Mouse (Mus musculus): ENCODE results near the gene Manbal. TPM values are rescaled to one million over a fixed set of nuclear protein-coding genes. Genes with fewer than 3 reads are reported as not detected.

Manbal gene
- polyA plus RNA-seq, 1 experiment from 2014 or later, result 83.7 TPM

DNA sequence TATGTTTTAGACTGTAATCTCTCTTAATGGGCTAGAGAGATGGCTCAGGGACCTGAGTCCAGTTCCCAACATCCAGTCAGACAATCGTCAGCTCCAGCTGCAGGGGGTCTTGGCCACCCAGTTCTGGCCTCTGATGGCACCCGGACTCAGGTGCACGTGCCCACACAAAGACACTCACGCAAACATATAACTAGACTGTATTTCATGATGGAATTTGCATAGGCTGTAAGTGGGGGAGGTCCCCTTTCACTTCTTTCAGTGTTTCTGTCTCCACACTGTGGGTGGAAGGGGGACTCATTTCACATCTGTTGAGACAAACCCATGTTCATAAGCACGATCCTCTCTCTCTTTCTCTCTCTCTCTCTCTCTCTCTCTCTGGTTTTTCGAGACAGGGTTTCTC, 33.1 kb downstream of the Manbal start:
- Histone ChIP-seq H3K36me3 (ENCODE audit: insufficient read depth, low read length) (peaks cover 20% of the 10 kb centered on the region), H3K27ac (ENCODE audit: low read length) (no peak overlapping the region), H3K9ac (replicated peaks; ENCODE audit: low read length) (no peak overlapping the region), H3K9me3 (ENCODE audit: low read length) (peaks cover 7% of the 10 kb centered on the region), H3K4me3 (ENCODE audit: low read length) (no peak overlapping the region), H3K27me3 (ENCODE audit: insufficient read depth, low read length) (no peaks in the 10 kb centered on the region), H3K4me1 (ENCODE audit: insufficient read depth, low read length) (no peaks in the 10 kb centered on the region), H3K4me2 (replicated peaks; ENCODE audit: low read depth, low read length) (no peak overlapping the region)
- 86% methylated on average over 6 of the region's 6 CpGs for WGBS
- no peak for ATAC-seq (ENCODE audit: low FRiP score, low TSS enrichment)

DNA sequence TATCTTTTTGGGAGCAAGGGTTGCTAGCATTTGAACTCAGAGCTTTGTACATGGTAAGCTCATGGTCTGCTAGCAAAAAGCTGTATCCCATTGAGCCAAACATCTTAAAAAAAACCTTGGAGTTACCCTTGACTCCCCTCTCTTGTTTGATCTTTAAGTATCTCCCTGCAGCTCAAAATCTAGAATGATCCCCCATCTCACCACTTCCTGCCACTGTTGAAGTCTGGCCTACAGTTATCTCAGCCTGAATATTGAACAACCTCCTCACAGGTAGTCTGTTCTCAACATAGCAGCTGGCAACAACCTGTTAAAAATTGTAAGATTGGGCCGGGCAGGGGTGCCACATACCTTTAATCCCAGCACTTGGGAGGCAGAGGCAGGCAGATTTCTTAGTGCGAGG, 33.9 kb downstream of the Manbal start:
- H3K4me2 ChIP-seq (replicated peaks; ENCODE audit: low read depth, low read length), result no peak overlapping the region
- H3K9me3 ChIP-seq (ENCODE audit: low read length), result peaks cover 7% of the 10 kb centered on the region
- H3K4me1 ChIP-seq (ENCODE audit: insufficient read depth, low read length), result no peaks in the 10 kb centered on the region
- H3K36me3 ChIP-seq (ENCODE audit: insufficient read depth, low read length), result peaks cover 17% of the 10 kb centered on the region
- H3K9ac ChIP-seq (replicated peaks; ENCODE audit: low read length), result no peak overlapping the region
- H3K27me3 ChIP-seq (ENCODE audit: insufficient read depth, low read length), result no peaks in the 10 kb centered on the region
- H3K4me3 ChIP-seq (ENCODE audit: low read length), result no peak overlapping the region
- WGBS, result 95% methylated on average over 2 of the region's 2 CpGs
- ATAC-seq (ENCODE audit: low FRiP score, low TSS enrichment), result no peak
- H3K27ac ChIP-seq (ENCODE audit: low read length), result no peak overlapping the region

DNA sequence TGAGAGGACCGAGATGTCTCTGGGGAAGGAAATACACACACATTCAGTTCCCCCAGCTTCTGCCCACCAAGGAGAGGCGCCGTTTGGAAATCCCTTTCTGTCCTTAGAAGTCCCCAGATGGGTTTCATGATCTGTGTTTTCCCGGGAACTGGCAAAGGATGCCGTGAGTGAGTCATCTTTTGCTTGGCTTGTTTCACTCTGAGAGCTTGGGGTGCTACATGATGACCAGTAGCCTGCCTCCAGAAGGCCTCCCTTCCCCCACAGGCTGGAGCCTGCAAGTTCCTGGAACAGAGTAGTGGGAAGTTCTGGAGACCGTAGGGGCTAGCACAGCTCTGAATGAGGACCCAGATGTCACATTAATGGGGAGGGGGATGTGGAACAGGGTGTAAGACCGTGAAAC, 40.2 kb downstream of the Manbal start:
- ATAC-seq (ENCODE audit: low FRiP score, low TSS enrichment), result no peak
- WGBS, result 81% methylated on average over 7 of the region's 7 CpGs
- H3K9me3 ChIP-seq (ENCODE audit: low read length), result no peaks in the 10 kb centered on the region
- no peak overlapping the region for H3K4me2 ChIP-seq (replicated peaks; ENCODE audit: low read depth, low read length)
- H3K4me3 ChIP-seq (ENCODE audit: low read length), result no peak overlapping the region
- H3K27me3 ChIP-seq (ENCODE audit: insufficient read depth, low read length), result no peaks in the 10 kb centered on the region
- peaks cover 6% of the 10 kb centered on the region; the same call in 1 of the 2 replicates for H3K4me1 ChIP-seq (ENCODE audit: insufficient read depth, low read length)
- H3K27ac ChIP-seq (ENCODE audit: low read length), result no peak overlapping the region
- H3K9ac ChIP-seq (replicated peaks; ENCODE audit: low read length), result no peak overlapping the region
- no peaks in the 10 kb centered on the region for H3K36me3 ChIP-seq (ENCODE audit: insufficient read depth, low read length)

DNA sequence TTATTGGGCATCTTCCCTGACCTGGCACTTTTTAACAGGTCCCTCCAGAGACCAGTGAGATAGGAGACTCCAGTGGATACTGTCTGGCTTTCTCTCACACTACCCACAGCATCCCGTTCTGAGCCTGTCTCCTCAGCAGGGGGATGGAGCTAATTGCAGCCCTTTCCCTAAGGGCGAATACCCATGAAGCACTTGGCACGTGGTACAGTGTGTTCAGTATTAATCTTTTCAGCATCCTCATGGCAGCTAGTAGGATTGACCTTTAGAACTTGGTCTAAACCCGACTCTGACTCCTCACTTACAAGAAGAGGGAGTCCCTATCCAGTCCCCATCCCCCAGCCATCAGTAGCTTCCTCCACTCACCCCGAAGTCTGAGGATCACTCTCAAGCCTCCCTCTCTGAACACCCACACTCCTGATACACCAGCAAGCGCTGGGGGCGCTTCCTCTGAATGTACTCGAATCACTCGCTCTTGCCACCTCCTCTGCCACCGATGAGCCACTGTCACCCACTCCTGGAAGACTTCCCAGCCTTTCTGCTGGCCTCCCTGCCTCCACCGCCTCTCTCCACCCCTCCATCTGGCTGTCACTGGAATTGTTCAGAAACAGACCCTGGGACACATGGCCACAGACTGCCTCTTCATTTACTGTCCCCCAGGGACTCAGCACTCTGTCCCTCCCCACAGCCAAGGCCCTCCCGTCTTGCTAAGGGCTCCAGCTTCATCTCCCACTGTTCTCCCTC, 42.6 kb downstream of the Manbal start:
- H3K27ac ChIP-seq (ENCODE audit: low read length), result no peak overlapping the region
- H3K9ac ChIP-seq (replicated peaks; ENCODE audit: low read length), result no peak overlapping the region
- no peak for ATAC-seq (ENCODE audit: low FRiP score, low TSS enrichment)
- H3K36me3 ChIP-seq (ENCODE audit: insufficient read depth, low read length), result no peaks in the 10 kb centered on the region
- no peak overlapping the region for H3K4me3 ChIP-seq (ENCODE audit: low read length)
- H3K9me3 ChIP-seq (ENCODE audit: low read length), result no peaks in the 10 kb centered on the region
- 64% methylated on average over 12 of the region's 12 CpGs for WGBS
- peaks cover 6% of the 10 kb centered on the region; the same call in 1 of the 2 replicates for H3K4me1 ChIP-seq (ENCODE audit: insufficient read depth, low read length)
- H3K4me2 ChIP-seq (replicated peaks; ENCODE audit: low read depth, low read length), result no peak overlapping the region
- no peaks in the 10 kb centered on the region for H3K27me3 ChIP-seq (ENCODE audit: insufficient read depth, low read length)

DNA sequence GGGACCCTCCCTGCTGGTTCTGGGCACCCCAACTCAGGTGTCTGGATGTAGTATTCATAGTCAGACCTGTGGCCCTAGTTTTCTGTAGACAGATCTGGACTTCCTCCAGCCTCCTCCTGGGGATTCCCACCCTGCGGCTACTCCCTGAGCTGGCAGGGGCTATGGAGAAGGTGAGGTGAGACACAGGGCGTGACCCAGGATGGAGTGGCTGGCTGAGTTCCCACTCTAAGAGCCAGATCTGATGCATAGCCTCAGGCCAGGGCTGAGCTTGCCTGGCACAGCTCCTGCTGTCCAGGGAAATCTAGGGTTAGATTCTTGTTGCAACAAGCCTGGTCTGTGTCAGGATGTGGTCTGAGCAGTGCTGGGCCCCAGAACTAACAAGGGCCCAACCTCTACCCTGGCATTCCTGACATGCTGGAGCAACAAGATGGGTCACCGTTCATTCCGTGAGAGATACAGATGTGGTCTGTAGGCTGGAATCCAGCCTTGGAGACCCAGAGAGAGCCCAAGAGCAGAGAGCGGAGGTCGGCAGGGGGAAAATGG, 43.8 kb downstream of the Manbal start:
- H3K4me2 ChIP-seq (replicated peaks; ENCODE audit: low read depth, low read length), result no peak overlapping the region
- H3K36me3 ChIP-seq (ENCODE audit: insufficient read depth, low read length), result no peaks in the 10 kb centered on the region
- no peaks in the 10 kb centered on the region for H3K9me3 ChIP-seq (ENCODE audit: low read length)
- no peak overlapping the region for H3K4me3 ChIP-seq (ENCODE audit: low read length)
- no peak overlapping the region for H3K9ac ChIP-seq (replicated peaks; ENCODE audit: low read length)
- WGBS, result 80% methylated on average over 6 of the region's 6 CpGs
- H3K27ac ChIP-seq (ENCODE audit: low read length), result no peak overlapping the region
- H3K27me3 ChIP-seq (ENCODE audit: insufficient read depth, low read length), result no peaks in the 10 kb centered on the region
- peaks cover 6% of the 10 kb centered on the region; the same call in 1 of the 2 replicates for H3K4me1 ChIP-seq (ENCODE audit: insufficient read depth, low read length)
- no peak for ATAC-seq (ENCODE audit: low FRiP score, low TSS enrichment)

DNA sequence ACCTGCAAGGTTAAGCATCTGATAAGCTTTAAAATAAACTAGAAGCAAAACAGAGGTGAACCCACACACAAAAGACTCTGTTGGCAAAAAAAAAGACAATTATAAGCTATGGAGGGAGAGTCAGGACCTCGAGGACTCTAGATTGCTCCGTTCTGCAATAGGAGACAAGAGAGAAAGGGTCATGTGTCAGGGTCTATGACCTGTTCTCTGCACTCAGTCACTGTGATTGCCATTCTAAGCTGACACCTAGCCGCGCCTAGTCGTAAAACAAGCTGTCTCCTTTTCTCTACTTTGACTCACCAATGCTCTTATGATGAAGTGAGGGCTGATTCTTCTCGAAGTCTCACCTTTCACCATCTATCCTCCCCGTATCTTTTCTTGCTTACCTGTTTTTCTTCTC, 45.1 kb downstream of the Manbal start:
- Histone ChIP-seq H3K36me3 (ENCODE audit: insufficient read depth, low read length) (no peaks in the 10 kb centered on the region), H3K27ac (ENCODE audit: low read length) (no peak overlapping the region), H3K4me2 (replicated peaks; ENCODE audit: low read depth, low read length) (no peak overlapping the region), H3K4me3 (ENCODE audit: low read length) (no peak overlapping the region), H3K4me1 (ENCODE audit: insufficient read depth, low read length) (peaks cover 6% of the 10 kb centered on the region; the same call in 1 of the 2 replicates), H3K9me3 (ENCODE audit: low read length) (no peaks in the 10 kb centered on the region), H3K9ac (replicated peaks; ENCODE audit: low read length) (no peak overlapping the region), H3K27me3 (ENCODE audit: insufficient read depth, low read length) (no peaks in the 10 kb centered on the region)
- 22% methylated on average over 7 of the region's 7 CpGs for WGBS
- ATAC-seq (ENCODE audit: low FRiP score, low TSS enrichment), result no peak

DNA sequence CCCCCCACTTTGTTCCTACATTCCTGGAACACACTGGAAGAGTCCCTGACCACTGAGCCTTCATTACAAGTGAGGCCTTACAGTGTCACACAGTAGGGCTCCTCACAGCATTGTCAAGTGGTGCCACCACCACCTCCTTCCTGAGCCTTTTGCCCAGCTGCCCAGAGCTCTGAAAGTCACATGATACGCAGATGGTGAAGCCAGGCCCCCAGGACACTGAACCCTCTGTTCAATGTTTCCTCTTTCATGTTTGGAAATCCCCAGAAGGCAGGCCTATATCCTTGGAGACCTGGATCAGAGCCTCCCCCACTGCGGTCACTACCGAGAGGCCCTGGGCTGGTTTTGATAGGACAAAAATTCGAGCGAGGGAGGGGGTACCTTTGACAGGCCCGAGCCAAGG, 49.8 kb downstream of the Manbal start:
- Histone ChIP-seq H3K9ac (replicated peaks; ENCODE audit: low read length) (no peak overlapping the region), H3K4me1 (ENCODE audit: insufficient read depth, low read length) (peaks cover 18% of the 10 kb centered on the region), H3K36me3 (ENCODE audit: insufficient read depth, low read length) (no peaks in the 10 kb centered on the region), H3K4me3 (ENCODE audit: low read length) (no peak overlapping the region), H3K9me3 (ENCODE audit: low read length) (no peaks in the 10 kb centered on the region), H3K27me3 (ENCODE audit: insufficient read depth, low read length) (no peaks in the 10 kb centered on the region), H3K27ac (ENCODE audit: low read length) (no peak overlapping the region), H3K4me2 (replicated peaks; ENCODE audit: low read depth, low read length) (no peak overlapping the region)
- WGBS, result 69% methylated on average over 6 of the region's 6 CpGs
- ATAC-seq (ENCODE audit: low FRiP score, low TSS enrichment), result no peak

DNA sequence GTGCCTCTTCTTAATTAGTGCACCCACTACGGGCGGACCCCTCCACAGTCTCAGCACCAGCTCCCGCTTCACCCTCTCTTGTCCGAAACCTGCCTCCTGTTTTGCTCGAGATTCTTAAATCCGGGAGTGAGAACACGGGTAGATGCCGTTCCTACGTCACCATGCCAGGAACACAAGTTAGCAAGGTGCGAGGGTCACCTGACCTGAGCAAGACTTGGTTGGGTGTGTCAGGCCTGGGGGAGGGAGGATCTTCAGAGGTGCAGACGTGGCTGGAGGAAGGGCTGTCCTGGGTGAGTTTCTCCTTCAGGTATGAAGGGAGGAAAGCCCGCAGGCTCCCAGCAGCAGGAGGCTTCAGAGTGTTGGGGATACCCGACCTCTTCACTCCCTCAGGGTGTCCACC, 50.8 kb downstream of the Manbal start, which contains the start of gene Src:
Gene Src, plus strand, starts transcription at position 239 of the 400 bp plus-strand sequence.
- WGBS, result 24% methylated on average over 13 of the region's 13 CpGs
- Histone ChIP-seq H3K27me3 (ENCODE audit: insufficient read depth, low read length) (no peaks in the 10 kb centered on the region), H3K9me3 (ENCODE audit: low read length) (no peaks in the 10 kb centered on the region), H3K27ac (ENCODE audit: low read length) (no peak within 1 kb of the TSS), H3K4me3 (ENCODE audit: low read length) (no peak within 1 kb of the TSS), H3K4me1 (ENCODE audit: insufficient read depth, low read length) (peaks cover 24% of the 10 kb centered on the region), H3K9ac (replicated peaks; ENCODE audit: low read length) (0 out of 2 replicates have a peak within 1 kb of the TSS, but pooled peaks have one; percentile 9), H3K4me2 (replicated peaks; ENCODE audit: low read depth, low read length) (no peak within 1 kb of the TSS), H3K36me3 (ENCODE audit: insufficient read depth, low read length) (no peaks in the 10 kb centered on the region)
- no peak for ATAC-seq (ENCODE audit: low FRiP score, low TSS enrichment)

DNA sequence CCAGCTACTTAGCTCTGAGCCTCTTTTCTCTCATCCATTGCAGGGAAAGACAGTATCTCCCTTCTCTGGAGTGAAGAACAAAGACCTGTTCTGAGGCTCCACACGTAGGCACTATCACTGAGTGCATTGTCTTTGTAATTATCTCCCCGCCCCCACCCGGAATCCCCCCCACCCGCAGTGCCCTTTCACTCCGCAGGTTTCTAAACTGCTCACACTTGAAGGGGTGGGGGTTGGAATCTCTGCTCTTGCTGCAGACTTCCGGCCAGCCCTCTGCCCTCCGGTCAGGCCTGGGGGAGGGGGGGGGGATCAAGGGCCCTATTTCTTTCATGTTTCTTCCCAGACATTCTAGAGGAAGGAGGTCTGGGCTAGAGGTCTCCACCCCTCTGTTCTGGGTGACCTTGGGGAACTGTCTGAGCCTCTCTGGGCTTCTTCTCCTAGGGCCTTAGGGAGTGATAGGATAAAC, 51.2 kb downstream of the Manbal start:
- ATAC-seq (ENCODE audit: low FRiP score, low TSS enrichment), result no peak
- no peak overlapping the region for H3K27ac ChIP-seq (ENCODE audit: low read length)
- WGBS, result 3% methylated on average over 7 of the region's 7 CpGs
- H3K36me3 ChIP-seq (ENCODE audit: insufficient read depth, low read length), result no peaks in the 10 kb centered on the region
- peaks cover 29% of the 10 kb centered on the region for H3K4me1 ChIP-seq (ENCODE audit: insufficient read depth, low read length)
- H3K27me3 ChIP-seq (ENCODE audit: insufficient read depth, low read length), result no peaks in the 10 kb centered on the region
- H3K4me2 ChIP-seq (replicated peaks; ENCODE audit: low read depth, low read length), result no peak overlapping the region
- 0 out of 2 replicates have a peak overlapping the region, but pooled peaks have one; percentile 9 for H3K9ac ChIP-seq (replicated peaks; ENCODE audit: low read length)
- H3K9me3 ChIP-seq (ENCODE audit: low read length), result no peaks in the 10 kb centered on the region
- H3K4me3 ChIP-seq (ENCODE audit: low read length), result no peak overlapping the region

DNA sequence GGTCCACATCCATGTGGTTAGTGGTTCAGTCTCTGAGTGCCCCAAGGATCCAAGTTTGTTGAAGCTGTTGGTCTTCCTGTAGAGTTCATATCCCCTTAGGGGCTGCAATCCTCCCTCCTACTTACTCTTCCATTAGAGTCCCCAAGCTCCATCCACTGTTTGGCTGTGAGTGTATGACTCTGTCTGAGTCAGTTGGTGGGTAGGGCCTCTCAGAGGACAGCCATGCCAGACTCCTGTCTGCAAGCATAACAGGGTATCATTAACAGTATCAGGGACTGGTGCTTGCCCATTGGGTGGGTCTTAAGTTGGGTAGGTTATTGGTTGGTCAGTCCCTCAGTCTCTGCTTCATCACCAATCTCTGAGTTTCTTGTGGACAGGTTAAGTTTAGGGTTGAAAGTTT, 52.1 kb downstream of the Manbal start:
- Histone ChIP-seq H3K27me3 (ENCODE audit: insufficient read depth, low read length) (no peaks in the 10 kb centered on the region), H3K36me3 (ENCODE audit: insufficient read depth, low read length) (no peaks in the 10 kb centered on the region), H3K9me3 (ENCODE audit: low read length) (no peaks in the 10 kb centered on the region), H3K4me2 (replicated peaks; ENCODE audit: low read depth, low read length) (no peak overlapping the region), H3K4me3 (ENCODE audit: low read length) (no peak overlapping the region), H3K9ac (replicated peaks; ENCODE audit: low read length) (no peak overlapping the region), H3K27ac (ENCODE audit: low read length) (no peak overlapping the region), H3K4me1 (ENCODE audit: insufficient read depth, low read length) (peaks cover 31% of the 10 kb centered on the region)
- no peak for ATAC-seq (ENCODE audit: low FRiP score, low TSS enrichment)
